Mouse (Mus musculus): ENCODE measurements around the gene Hs2st1.

- TF ChIP-seq CTCF (IDR thresholded peaks at IDR 0.05; ENCODE audit: low read depth): no peak
- TF ChIP-seq EP300 (IDR thresholded peaks at IDR 0.05; ENCODE audit: low read depth): no peak
Observed at GRCm38 (mm10) chr3:144602413-144602812, 32.4 kb upstream of the Hs2st1 start.
